Mouse (Mus musculus) embryo, embryonic 11 days (tissue): Measurements from ENCODE around the gene Timm8b.
A peak's percentile ranks its signal among the peaks of the same experiment; 100 is the strongest.

Experiments
- DNase-seq: peaks from one replicate; pipeline ENCODE4 v3.0.0-alpha.2; 2015

Timm8b gene

DNA sequence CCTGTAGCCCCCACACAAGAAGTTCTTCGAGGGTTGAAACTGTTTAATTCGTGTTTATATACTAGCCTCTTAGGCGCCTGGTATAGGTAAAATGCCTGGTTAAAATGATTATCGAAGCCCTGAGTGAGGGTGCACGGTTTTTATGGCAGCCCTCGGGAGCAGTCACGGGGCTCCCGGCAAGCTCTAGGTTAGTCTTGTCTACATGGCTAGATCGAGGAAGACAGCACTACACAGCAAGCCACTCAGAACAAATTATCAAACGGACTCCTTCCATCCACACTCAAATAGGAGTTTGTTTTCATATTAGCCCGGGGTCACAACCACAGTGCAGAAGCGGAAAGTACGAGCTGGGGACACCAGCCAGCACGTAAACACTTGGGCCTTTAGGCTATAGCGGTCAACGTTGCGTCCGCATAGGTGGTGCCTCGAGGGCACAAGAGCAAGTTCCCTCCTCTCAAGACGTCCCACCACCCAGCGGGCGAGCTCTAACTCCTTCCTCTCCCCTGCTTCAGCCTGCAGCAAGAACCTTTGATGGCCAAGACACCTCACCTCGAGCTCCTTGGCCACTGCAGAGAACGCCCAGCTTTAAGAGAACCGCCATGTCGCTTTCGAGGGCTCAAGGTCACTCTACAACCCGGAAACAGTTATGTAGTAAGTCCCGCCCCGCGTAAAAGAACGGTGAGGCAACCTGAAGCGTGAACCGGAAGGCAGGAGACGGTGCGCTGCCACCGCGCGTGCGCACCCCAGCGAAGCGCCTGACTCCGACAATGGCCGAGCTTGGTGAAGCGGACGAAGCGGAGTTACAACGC is at the start of gene Timm8b, which contains the start of gene Sdhd:
Timm8b (plus strand) TSS at position 722 of the 809 bp plus-strand sequence.
Sdhd (minus strand) TSS at position 624 of the 809 bp plus-strand sequence.
- peak; percentile 97 for DNase-seq

DNA sequence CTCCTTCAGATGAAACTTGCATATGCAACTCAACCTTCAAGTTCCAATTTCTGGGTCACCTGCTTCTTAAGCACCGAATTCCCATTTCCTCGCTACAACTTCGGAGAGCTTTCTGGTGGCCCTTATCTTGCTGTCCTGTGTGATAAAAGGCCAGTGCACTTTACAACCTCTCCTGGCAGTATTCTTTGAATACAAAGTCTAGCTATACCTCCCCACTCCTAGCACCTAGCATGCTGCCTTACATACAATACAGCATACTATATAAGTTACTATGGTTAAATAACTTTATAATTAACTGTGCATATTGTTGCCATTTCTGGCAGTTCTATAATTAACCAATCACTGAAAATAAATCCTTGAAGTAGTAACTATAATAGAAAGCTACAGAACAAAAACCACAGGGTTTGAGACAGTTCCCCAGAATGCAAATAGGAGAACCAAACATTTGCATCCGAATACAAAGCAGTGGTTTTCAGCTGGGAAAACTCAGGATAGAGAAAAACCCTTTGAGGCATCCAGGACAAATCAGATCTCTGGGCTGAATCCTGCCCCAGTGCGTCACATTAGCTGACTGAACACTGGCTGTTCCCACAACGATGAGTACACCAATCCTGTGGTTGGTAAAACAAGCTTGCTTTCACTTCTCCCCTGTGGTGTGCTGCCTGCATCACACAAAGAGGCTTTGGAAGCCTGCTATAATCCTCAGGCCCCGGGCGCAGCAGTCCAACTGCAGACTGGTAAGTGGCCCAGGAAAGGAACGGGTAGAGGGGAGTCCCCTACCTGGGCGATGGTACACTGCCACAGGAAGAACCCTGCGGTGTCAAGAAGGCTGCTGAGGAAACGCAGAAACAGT is 49.2 kb upstream of the Timm8b start, which contains the start of gene Il18:
Il18 (plus strand) TSS at position 587 of the 853 bp plus-strand sequence.
- DNase-seq = peak; percentile 67

DNA sequence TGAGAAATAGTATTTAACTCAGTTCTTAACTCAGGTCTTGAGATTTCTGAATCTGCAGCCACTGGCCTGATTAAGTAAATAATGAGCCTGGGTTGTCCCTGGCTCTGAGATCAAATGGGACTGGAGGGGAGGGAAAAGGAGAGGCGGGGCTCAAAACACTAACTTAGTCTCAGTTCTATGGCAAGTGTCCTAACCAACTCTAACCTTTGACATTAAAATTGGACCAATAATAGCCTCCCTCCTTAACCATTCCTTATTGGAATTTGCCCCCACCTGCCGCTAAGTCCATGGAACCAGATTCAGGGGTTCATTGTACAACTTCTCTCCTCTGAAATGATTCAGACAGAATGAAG is 48.6 kb upstream of the Timm8b start, which contains the start of gene Bco2:
Bco2 (minus strand) TSS at position 88 of the 353 bp plus-strand sequence.
- no peak for DNase-seq

DNA sequence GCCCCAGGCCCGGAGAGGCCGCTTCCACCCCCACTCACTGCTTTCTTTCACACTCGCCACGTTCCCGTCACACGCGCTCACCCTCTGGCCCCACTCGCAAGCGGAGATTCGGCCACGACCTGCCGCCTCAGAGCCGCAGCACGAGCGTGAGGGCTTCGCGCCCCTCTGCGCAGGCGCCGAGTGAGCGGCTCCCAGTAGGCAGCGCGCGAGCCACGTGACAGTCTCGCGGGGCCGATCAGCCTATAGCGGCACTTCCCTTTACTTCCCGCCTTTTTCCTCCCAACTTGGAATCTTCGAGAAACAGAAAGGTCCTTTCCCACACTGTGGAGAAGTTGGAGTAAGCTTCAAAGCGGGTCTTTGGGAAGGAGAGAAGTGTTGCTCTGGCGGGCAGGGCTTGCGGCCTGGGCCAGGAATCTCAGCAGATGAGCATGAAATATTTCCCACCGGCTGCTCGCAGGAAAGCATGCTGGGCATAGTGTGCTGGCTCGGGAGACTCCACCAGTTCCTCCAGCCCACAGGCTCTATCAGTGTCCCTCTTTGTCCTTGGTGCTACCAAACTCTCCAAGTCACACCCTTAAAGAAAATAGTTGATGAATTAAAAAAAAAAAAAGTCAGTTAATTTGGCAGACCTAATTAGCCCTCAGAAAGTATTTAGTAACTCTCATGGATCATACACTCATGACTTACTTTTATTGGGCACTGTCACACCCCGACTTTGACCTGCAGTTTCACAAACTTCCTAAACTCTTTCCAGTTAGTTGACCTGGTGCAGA is 42.4 kb upstream of the Timm8b start, which contains the start of gene Tex12:
Tex12 (minus strand) TSS at position 181 of the 773 bp plus-strand sequence.
- no peak for DNase-seq

DNA sequence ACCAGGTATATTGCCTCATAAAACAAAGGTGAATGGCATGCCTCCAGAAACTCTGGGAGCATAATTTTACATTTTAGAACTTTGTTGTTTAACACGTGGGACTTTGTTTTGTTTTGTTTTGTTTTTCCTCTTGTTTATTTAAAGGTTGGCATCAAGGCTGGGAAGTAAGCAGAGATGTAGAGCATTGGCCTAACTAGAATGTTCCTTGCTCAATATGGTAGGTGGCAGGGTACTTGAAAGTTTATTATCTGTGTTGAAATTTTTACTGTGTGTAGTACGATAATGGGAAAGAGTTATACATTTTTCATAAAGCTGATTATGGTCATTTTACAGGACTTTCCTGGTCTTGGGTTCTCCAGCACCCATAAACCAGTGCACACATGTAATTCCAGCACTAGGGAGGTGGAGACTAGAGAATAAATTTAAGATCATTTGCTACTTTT is 41.8 kb upstream of the Timm8b start:
- no peak for DNase-seq

DNA sequence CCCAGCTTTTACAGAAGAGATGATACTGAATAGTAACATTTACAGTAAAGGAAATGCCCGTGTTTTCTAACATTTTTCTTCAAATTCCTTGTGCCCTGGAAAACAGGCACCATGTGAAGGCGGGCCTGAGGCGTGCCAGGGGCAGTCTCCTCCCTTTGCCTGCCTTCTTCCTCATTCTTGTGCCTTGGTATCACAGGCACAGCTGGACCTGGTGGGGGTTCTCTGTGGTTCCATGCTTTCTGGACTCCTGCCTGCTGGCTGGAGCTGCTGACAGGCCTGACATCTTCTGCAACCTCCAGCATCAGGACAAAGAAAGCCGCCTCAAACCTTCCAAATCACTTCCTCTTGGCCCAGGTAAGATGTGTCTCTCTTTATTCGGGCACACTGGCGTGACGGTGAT is 38.5 kb upstream of the Timm8b start:
- DNase-seq = no peak

DNA sequence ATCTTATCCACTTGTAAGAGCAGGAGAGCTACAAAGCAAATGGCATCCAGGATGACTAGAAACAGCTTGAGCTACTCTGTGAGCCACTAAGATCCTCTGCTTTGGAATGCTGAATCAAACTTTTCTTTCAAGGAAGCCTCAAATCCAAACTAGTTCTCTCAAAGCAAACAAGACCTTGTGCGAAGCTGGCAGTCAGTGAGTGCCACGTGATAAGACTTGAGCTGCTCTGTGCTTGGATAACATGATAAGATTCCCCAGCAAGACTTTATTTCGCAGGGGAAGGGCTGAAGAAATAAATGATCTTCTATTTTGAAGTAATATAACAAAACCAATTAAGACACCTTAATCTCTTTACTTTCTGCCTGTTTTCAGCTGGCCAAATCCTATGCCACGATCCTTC is 37.8 kb upstream of the Timm8b start:
- DNase-seq = no peak

DNA sequence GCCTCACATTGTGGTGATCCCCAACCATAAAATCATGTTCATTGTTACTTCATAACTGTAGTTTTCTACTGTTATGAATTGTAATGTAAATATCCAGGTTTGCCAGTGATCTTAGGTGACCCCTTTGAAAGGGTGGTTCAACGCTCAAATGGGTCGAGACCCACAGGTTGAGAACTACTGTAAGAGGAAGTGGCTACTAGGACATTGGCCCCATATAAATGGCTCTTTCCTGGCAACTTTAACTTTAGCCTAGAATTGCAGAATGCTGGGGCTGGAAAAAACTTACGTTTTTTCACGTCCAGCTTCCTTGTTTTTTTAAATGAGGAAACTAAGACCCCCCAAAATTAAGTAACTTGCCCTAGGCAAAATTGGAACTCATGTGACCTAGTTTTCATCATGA is 36.3 kb upstream of the Timm8b start:
- DNase-seq = no peak

DNA sequence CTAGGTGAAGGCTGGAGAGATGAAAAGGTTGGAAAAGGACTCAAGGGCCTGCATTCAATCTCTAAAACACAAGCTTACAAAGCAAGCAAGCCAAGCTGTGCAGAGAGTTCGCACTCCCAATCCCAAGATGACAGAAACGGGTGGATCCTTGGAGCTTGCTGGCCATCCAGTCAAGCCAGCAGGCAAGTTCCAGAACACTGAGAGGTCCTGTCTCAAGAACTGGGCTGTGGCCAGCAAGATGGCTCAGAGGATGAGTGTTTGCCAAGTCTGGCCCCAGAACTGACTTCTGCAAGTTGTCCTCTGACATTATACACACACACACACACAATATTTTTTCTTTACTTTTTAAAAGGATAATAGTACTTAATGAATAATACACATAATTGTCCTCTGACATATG is 35.8 kb upstream of the Timm8b start:
- DNase-seq = no peak

DNA sequence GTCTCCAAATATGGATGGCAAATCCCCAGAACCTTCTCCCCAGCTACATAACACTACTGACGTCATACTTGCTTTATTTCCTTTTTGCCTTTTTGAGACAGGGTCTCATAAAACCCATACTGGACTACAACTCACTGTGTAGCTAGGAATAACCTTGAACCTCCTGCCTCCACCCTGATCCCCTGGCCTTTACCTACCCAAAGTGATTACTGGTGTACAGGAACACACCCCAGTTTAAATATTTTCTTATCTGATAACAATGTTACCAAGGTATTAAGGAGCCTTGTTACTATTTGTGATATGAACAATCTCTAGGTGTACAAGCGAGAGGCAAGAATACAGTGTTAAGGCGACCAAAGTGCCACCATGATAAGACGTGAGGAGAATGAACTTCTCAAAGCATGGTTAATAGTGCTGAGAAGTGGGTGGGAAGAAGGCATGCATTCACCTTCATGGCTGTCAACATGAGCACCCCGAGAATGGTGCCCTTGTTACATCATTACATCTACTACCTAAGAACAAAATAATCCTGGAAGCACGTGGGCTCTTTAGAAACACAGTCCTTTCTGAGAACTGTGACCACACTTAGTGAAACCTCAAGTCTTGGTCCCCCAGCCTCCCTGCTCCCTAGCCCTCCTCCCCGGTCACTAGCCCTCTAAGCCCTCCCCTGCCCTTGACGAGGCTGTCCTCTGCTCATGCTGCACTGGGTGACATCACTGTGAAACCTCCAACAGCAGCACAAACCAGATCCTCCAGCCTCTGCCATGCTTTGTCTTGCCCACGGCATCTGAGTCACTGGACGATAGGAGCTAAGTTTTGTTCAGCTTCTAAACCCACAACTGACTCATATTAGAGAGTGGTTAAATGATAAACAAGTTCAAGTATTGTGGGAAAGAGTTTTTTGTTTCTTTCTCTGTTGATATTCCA is 33.8 kb upstream of the Timm8b start:
- DNase-seq = no peak

DNA sequence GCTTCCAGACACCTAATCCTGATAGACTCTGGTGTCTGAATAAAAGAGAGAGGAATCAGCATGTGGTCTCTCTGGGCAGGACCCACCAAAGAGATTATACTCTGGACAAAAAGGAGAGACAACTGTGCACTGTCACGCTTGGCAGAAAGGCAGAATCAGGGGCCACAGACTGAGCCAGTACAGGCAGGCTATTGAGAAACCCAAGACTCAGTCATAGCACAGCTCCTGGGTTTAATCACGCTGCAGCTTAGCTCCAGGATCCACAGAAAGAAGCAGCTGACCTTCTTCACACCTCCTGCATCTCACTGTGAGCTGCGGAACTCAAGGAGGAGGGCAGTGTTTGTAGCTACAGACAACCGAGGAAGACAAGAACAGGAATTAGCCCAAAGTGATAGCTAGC is 23.3 kb upstream of the Timm8b start:
- DNase-seq = no peak

DNA sequence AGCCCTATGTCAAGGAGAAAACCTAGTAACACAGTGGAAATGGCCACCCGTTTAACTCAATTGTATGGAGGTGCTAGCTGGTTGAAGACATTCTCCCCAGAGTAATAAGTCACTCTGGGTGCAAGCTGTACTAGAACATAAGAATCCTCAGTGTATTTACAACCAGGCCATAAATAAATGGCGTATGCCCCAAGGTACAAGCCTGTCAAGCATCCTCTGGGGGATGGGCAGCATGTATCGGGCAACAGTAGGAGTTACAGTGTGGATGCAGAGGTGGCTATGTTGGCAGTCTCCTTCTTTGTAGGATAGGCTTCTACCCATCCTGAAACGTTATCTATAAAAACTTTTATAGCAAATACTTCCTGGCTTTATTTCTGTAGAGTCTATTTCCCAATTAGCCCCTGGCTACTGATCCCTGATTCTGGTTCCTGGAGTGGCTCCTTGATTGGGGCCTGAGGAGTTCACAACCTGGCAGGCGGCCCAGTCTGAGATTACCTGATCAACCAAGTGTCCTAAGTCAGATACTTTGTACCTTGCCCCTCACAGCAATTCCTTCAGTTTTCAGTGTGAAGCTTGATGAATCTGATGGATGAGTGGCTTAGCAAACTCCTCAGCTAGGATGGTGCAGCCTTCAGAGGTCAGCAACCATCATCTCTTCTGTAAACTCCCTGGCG is 18.4 kb upstream of the Timm8b start:
- no peak for DNase-seq

DNA sequence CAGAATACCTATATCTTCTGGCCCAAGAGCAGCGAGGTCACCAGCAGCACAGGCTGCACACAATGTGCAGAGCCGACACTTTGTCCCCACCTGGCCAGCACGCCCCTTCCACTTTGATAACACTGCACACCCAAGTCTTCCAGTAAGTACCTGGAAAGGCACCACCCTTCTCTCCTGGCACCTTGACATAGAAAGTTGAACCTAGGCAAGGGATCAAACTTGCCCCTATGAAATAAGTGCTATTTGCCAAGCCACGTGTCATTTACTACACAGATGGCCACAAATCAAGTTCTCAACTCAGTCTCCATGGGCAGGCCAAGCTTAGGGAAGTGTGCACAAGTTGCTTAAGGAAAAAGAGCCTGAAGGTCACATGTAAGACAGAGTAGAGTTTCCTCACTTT is 16.8 kb upstream of the Timm8b start:
- DNase-seq = no peak

DNA sequence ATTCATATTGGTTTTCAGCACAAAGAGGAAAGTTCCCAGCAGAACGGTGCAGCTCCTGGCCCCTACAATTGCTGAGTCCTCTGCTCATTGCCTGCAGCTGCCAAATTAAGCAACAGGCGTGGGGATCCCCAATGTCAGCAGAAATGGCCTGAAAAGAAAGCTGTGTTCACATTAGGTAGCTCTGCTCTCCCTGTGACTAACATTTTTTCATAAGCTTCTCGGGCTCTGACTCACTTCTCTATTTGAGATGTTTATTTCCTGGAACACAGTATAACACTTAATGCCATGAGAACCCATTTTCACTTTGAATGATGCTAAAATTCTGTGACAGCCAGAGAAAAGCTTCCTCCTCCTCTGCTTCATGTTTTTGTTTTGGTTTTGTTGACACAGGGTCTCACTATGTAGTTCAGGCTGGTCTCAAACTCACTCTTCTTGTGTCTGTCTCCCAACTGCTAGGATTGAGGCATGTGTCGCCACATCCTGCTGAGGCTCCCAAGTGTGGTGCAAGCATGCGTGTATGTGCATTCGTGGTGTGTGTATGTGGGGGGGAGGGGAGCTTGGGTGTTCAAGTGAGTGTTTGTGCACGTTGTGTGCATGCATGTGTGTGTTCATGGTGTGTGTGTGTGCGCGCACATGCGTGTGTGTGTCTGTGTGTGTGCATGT is 12.7 kb upstream of the Timm8b start:
- DNase-seq = no peak

DNA sequence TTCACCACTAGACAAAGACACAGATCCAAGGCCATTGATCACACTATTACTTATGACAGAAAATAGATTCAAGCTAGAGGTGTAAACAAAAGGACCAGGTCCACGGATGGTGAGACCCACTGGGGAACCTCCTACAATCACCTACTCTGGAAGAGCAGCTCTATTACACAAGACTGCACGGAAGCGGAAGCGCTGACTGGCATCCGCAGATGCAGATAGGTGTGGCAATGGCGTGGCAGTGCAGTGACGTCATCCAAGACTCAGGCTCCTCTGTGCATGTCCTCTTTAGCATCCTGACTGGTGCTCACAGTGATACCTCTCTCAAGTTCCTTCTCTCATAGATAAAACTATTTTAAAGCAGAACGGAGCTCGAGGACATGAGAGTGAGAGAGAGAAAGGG is 10.8 kb upstream of the Timm8b start:
- no peak for DNase-seq

DNA sequence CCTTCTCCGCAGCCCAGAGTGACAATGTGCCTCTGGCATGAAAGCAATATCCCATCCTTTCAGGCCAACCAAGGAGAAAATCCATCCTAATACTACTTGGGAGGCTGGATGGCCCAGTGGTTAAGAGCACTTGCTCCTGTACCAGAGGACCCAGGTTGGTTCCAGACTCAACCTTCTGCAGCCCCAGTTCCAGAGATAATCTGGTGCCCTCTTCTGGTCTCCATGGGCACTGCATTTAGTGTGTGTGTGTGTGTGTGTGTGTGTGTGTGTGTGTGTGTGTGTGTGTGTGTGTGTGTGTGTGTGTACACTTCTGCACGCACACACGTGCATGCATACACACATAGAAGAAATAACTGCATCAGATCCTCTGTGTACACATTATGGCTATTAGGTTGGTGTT is 10.2 kb upstream of the Timm8b start:
- DNase-seq = peak; percentile 51

DNA sequence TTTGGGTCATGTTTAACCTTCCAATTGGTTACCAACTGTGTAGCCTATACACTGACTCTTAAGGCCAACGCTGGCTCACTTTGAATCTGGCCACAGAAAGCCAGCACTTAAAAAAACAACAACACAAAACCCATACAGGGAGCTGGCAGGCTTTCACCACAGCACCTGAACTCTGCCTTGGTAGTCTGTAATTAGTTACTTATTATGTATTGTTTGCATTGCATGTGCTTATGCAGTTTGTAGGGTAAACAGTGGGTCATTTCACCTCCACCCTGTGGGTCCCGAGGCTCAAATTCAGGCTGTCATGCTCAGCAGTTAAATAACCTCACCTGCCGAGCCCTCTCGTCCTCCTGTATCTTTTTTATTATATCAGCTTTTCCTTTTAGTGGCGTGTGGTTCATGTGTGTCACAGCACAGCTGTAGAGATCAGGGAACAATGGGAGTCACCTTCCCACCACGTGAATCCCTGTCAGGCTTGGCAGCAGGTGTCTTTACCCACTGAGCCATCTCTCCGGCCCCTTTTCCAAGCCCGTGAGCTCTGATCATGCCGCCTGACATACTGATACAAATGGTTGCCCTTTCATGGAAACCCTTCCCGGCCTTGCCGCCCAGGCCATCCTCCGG is 8.8 kb upstream of the Timm8b start:
- no peak for DNase-seq

DNA sequence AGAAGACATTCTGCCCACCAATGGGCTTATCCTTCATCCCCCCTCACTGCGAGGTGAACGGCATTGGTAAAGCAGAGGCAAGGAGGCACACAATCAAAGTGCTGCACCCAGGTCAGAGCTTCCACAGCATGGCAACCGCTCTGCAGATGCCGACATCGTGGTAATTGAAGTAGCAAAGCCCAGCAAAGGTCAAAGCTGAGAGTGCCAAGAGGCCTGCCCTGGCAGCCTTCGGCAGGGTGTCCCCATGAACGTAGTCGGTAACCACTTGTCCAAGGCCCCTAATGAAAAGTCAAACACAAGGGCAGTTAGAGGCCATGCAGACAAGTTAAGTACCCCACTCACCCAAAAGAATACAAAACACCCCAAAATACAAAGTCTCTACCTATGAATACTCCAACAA is 6.7 kb upstream of the Timm8b start:
- DNase-seq = no peak

DNA sequence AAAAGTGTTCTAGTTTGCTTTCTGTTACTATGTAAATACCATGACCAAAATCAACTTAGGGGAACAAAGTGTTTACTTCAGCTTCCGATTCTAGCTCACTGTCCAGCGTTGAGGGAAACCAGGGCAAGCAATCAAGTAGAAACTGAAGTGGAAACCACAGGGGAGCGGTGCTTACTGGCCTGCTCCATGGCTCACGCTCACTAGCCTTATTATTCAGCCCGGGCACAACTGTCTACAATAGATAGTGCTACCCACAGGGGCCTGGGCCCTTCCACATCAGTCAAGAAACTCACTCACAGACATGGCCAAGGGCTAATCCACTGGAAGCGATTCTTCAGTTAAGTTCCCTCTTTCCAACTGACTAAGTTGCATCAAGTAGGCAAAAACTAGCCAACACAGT is 2.2 kb upstream of the Timm8b start:
- DNase-seq = no peak
